Comparison of ENCODE assay signal across 15 mouse cellular contexts in the genomic region with DNA sequence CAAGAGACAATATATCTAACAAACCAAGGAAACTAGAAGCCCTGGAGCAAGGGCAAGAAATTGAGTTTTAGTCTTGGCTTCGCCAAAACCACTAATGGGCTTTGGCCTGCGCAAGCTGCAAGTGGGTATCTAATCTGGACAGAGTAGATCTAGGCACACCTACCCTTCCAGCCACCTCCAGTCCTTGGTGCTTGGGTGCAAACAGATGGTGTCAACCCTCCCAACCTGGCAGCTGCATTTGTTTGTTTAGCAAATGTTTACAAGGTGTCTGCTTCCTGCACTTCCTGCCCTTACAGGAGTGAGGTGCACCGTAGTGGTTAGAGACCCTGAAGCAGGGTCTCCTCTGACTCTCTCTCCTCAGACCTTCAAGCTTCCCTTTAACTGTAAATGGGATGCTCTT.
DNase-seq lines count a peak whose midpoint lies in the region; ATAC-seq and TF ChIP-seq lines count a peak whose summit lies in the region.
"Had no signal": no experiment of that assay in that cellular context is flagged by ENCODE, and none has a peak within 500 bp of the region (broad histone marks: within the 10 kb centered on the region; RNA-seq: fewer than 3 reads in every experiment).

No protein-coding gene starts in this region.

- no peak overlapping the region for H3K4me3 ChIP-seq in layer of hippocampus, adult 2 months
- H3K4me3 ChIP-seq in lung, embryonic 14.5 days (ENCODE audit: low read depth, low read length), result no peak overlapping the region
- H3K4me3 ChIP-seq in lung, postnatal 0 days (ENCODE audit: low read depth, low read length), result no peak overlapping the region
- no peak overlapping the region for H3K4me3 ChIP-seq in intestine, embryonic 16.5 days (ENCODE audit: low read length)
- H3K4me3 ChIP-seq in forebrain, embryonic 14.5 days (ENCODE audit: low read depth, low read length), result no peak overlapping the region
- H3K4me3 ChIP-seq: embryonic facial prominence, embryonic 10.5 days; forebrain, embryonic 13.5 days; gastrocnemius, adult 2 months; heart, embryonic 12.5 days; hindbrain, embryonic 10.5 days had no signal

- no peaks in the 10 kb centered on the region for H3K4me1 ChIP-seq in lung, embryonic 14.5 days (ENCODE audit: insufficient read depth)
- H3K4me1 ChIP-seq in lung, postnatal 0 days (ENCODE audit: insufficient read depth, low read depth, low read length), result no peaks in the 10 kb centered on the region
- H3K4me1 ChIP-seq in intestine, embryonic 16.5 days (ENCODE audit: control insufficient read depth, insufficient read depth, low read length), result no peaks in the 10 kb centered on the region
- peaks cover 4% of the 10 kb centered on the region; the same call in 1 of the 2 replicates for H3K4me1 ChIP-seq in forebrain, embryonic 14.5 days (ENCODE audit: control insufficient read depth, insufficient read depth, low read length)
- H3K4me1 ChIP-seq: heart, embryonic 12.5 days had no signal

- no peak for TF ChIP-seq CTCF in layer of hippocampus, adult 2 months (conservative IDR thresholded peaks at IDR 0.05)
- TF ChIP-seq CTCF in lung, embryonic 14.5 days (IDR thresholded peaks at IDR 0.05; ENCODE audit: low read depth), result no peak
- TF ChIP-seq CTCF in lung, postnatal 0 days (IDR thresholded peaks at IDR 0.05), result no peak

- no peak overlapping the region for H3K4me2 ChIP-seq in lung, embryonic 14.5 days
- H3K4me2 ChIP-seq in lung, postnatal 0 days (replicated peaks; ENCODE audit: low read depth, low read length), result no peak overlapping the region
- H3K4me2 ChIP-seq in intestine, embryonic 16.5 days (ENCODE audit: low read depth, low read length), result no peak overlapping the region
- no peak overlapping the region for H3K4me2 ChIP-seq in forebrain, embryonic 14.5 days (ENCODE audit: low read length)
- H3K4me2 ChIP-seq: forebrain, embryonic 13.5 days; heart, embryonic 12.5 days had no signal

- H3K9ac ChIP-seq in lung, embryonic 14.5 days, result no peak overlapping the region
- no peak overlapping the region for H3K9ac ChIP-seq in lung, postnatal 0 days (replicated peaks; ENCODE audit: low read depth)
- no peak overlapping the region for H3K9ac ChIP-seq in intestine, embryonic 16.5 days (ENCODE audit: low read depth, low read length)
- H3K9ac ChIP-seq in forebrain, embryonic 14.5 days (ENCODE audit: low read length), result no peak overlapping the region
- H3K9ac ChIP-seq: forebrain, embryonic 13.5 days; heart, embryonic 12.5 days had no signal

- peak overlapping the region; percentile 24; the same call in 1 of the 2 replicates for H3K27ac ChIP-seq in layer of hippocampus, adult 2 months
- H3K27ac ChIP-seq in lung, embryonic 14.5 days (ENCODE audit: low read depth), result no peak overlapping the region
- no peak overlapping the region for H3K27ac ChIP-seq in lung, postnatal 0 days (ENCODE audit: low read length)
- no peak overlapping the region for H3K27ac ChIP-seq in intestine, embryonic 16.5 days (ENCODE audit: low read length)
- no peak overlapping the region for H3K27ac ChIP-seq in forebrain, embryonic 14.5 days (ENCODE audit: low read depth, low read length)
- H3K27ac ChIP-seq: embryonic facial prominence, embryonic 10.5 days; forebrain, embryonic 13.5 days; gastrocnemius, adult 2 months; hindbrain, embryonic 10.5 days had no signal

- 68% methylated on average over 3 of the region's 3 CpGs for WGBS in lung, embryonic 14.5 days
- WGBS in lung, postnatal 0 days, result 68% methylated on average over 3 of the region's 3 CpGs
- WGBS in intestine, embryonic 16.5 days, result 69% methylated on average over 3 of the region's 3 CpGs
- 94% methylated on average over 3 of the region's 3 CpGs for WGBS in forebrain, embryonic 14.5 days

- H3K9me3 ChIP-seq in lung, embryonic 14.5 days (ENCODE audit: low read depth, low read length), result no peaks in the 10 kb centered on the region
- H3K9me3 ChIP-seq in lung, postnatal 0 days (ENCODE audit: low read length), result no peaks in the 10 kb centered on the region; the same call in 1 of the 2 replicates
- no peaks in the 10 kb centered on the region for H3K9me3 ChIP-seq in intestine, embryonic 16.5 days (ENCODE audit: control insufficient read depth, low read length)
- no peaks in the 10 kb centered on the region for H3K9me3 ChIP-seq in forebrain, embryonic 14.5 days (replicated peaks; ENCODE audit: control insufficient read depth, low read length)
- H3K9me3 ChIP-seq: embryonic facial prominence, embryonic 10.5 days; forebrain, embryonic 13.5 days; heart, embryonic 12.5 days; hindbrain, embryonic 10.5 days had no signal

- peak; percentile 21; the same call in 1 of the 2 replicates for ATAC-seq in lung, embryonic 14.5 days (ENCODE audit: insufficient read depth)
- no peak for ATAC-seq in lung, postnatal 0 days
- ATAC-seq in intestine, embryonic 16.5 days, result peak; percentile 52; the same call in 1 of the 2 replicates
- ATAC-seq in megakaryocyte-erythroid progenitor cell, adult 5-6 weeks (replicated peaks; ENCODE audit: low FRiP score, low TSS enrichment, poor library complexity, severe bottlenecking), result peak; percentile 81
- ATAC-seq in forebrain, embryonic 14.5 days, result no peak
- ATAC-seq: forebrain, embryonic 13.5 days had no signal

- no peak for DNase-seq in layer of hippocampus, adult 2 months (ENCODE audit: low spot score in 2 of 2)
- no peak for DNase-seq in layer of hippocampus, adult 9-10 months (ENCODE audit: low spot score)
- DNase-seq in lung, embryonic 14.5 days, result no peak
- DNase-seq in lung, postnatal 0 days (ENCODE audit: low spot score), result no peak
- no peak for DNase-seq in forebrain, embryonic 14.5 days (ENCODE audit: low spot score)
- no peak for DNase-seq in Muller cell, postnatal 12 days (ENCODE audit: inconsistent ontology term)
- DNase-seq: gastrocnemius, postnatal 25 days had no signal

- H3K36me3 ChIP-seq in lung, embryonic 14.5 days (ENCODE audit: insufficient read depth), result peaks cover 6% of the 10 kb centered on the region; the same call in 1 of the 2 replicates
- H3K36me3 ChIP-seq in lung, postnatal 0 days (ENCODE audit: insufficient read depth, low read length), result peaks cover 5% of the 10 kb centered on the region; the same call in 1 of the 2 replicates
- H3K36me3 ChIP-seq in intestine, embryonic 16.5 days (ENCODE audit: control insufficient read depth, insufficient read depth, low read length), result no peaks in the 10 kb centered on the region
- 0 out of 2 replicates have a peak, but pooled peaks cover 5% of the 10 kb centered on the region for H3K36me3 ChIP-seq in forebrain, embryonic 14.5 days (ENCODE audit: control insufficient read depth, insufficient read depth, low read length)

- no peak for TF ChIP-seq EP300 in lung, postnatal 0 days (IDR thresholded peaks at IDR 0.05)

- no peaks in the 10 kb centered on the region for H3K27me3 ChIP-seq in lung, embryonic 14.5 days (ENCODE audit: insufficient read depth, low read length)
- no peaks in the 10 kb centered on the region for H3K27me3 ChIP-seq in lung, postnatal 0 days (replicated peaks; ENCODE audit: insufficient read depth, low read length)
- no peaks in the 10 kb centered on the region for H3K27me3 ChIP-seq in intestine, embryonic 16.5 days (replicated peaks; ENCODE audit: control insufficient read depth, insufficient read depth, low read length)
- H3K27me3 ChIP-seq in forebrain, embryonic 14.5 days (replicated peaks; ENCODE audit: control insufficient read depth, insufficient read depth, low read length), result no peaks in the 10 kb centered on the region
- H3K27me3 ChIP-seq: CH12.LX; forebrain, embryonic 13.5 days; heart, embryonic 12.5 days had no signal

Comparison
In these comparisons a context has a peak if more than half of its experiments do, and no peak if none do; other contexts are left out.
1. ATAC-seq: peak in lung, embryonic 14.5 days (single experiment), intestine, embryonic 16.5 days (single experiment) and megakaryocyte-erythroid progenitor cell, adult 5-6 weeks (single experiment); none in lung, postnatal 0 days (single experiment) and forebrain, embryonic 14.5 days (single experiment).